Mouse (Mus musculus) v-Abl transformed pro-B cells (cell line): Measurements from ENCODE around the gene Gm44790.

ENCODE experiments used
- in situ Hi-C, 2 experiments: fragments of 400-800 bp; cut with MboI; formaldehyde crosslinking; loops; one replicate each; pipeline ENCODE4 v1.15.1; 2025; ENCODE audit not compliant: unreplicated experiment in 2 of 2

The Gm44790 gene

DNA sequence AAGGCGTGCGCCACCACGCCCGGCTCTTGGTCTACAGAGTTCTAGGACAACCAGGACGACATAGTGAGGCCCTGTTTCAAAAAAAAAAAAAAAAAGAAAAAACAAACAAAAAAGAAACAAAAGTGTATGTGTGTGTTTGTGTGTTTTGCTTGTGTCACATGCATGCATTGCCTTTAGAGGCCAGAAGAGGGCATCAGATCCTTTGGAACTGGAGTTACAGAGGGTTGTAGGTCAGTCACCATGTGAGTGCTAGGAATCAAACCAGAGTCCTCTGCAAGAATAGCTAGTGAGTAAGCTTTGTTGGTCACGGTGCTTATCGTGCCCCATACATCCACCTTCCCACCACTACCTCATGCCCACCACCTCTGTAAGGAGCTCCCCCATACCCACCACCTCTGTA is 68.3 kb downstream of the Gm44790 start:
- in situ Hi-C loops, result no loop called here
